Mouse (Mus musculus): ENCODE measurements around the gene Vgf.

DNA sequence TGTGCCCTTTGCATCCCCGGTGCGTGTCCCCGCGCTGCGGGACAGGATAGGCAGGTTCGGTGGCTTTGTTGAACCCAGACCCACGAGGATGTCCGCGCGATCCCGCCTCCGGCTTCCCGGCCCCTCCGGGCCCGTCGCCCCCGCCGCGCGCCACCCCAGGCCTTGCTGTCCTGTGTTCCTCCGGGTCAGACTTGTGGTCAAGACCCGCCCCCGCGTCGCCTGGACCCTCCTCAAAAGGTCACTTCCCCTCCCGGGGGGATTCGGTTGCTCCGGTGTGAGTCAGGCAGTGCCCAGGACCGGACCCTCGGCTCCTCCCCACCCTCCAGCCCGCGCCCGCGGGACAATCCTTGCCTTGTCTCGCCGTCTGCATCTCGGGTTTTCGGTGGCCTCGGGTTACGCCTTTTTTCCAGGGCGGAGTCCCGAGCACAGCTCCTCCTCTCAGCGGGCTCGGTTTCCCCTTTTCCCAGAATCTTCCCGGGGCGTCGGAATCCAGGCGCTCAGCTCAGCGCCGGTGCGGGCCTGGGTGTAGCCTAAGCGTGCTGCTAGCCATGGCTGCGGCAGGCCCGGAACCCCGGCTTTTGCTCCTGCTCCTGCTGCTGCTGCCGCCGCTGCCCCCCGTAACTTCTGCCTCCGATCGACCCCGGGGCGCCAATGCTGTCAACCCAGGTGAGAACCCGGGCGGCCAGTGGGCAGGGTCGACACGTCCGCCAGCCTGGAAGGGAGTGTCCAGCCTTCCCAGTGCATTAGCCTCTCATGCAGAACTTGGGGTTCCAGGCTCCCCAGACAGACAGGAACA, 38.9 kb upstream of the Vgf start:
- no peak for TF ChIP-seq CTCF (IDR thresholded peaks at IDR 0.05)
- TF ChIP-seq EP300 (IDR thresholded peaks at IDR 0.05): no peak

Data from lung, postnatal 0 days (tissue).